8 mouse cellular contexts compared by ENCODE assay signal in the genomic region with DNA sequence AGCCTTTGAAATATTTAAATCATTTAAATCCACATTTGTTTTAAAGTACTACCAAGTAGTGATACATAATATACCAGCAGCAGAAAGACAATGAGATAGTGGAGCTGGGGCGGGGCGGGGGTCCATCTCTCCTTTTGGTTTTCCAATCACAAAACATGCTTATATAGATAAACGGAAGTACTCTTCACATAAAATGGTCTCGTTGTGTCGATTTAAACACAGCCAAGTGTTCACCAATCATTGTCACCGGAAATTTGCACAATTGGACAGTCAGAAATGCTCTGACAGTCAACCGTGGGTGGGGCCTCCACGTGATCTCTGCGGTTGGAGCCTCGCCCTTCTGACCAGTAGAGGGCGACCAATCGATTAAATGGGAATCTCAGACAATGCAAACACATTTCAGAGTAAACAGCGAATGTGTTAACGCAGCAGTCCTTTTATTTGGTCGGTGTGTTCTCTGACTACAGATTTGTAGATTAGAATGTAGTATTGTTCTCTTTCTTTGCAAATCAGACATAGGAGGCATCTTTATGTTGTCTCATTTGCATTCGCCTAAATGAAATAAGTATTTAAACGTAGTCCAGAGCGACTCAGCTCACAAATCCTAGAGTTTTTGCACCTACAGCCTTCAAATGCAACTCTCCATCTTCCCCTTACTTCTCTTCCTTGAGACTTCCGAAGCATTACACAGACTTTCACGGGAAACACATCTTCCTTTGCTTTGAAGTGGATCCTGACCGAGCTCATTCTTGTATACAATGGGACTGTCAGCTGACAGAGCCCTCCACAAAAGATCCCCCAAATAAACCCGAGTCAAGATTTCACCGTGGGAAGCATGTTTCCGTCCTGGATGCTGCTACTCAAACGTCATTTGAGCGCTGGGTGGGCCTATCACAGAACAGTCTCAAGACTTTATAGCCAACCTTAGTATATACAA. TPM values are rescaled to one million over a fixed set of nuclear protein-coding genes. Genes with fewer than 3 reads are reported as not detected.
DNase-seq lines count a peak whose midpoint lies in the region; ATAC-seq and TF ChIP-seq lines count a peak whose summit lies in the region.

No protein-coding gene starts in this region.

- H3K27ac ChIP-seq in forebrain, embryonic 12.5 days = peak overlapping the region; percentile 94
- H3K27ac ChIP-seq in heart, postnatal 0 days (ENCODE audit: low read depth) = peak overlapping the region; percentile 76
- peak overlapping the region; percentile 50 for H3K27ac ChIP-seq in liver, embryonic 16.5 days (ENCODE audit: low read length)
- peak overlapping the region; percentile 98 for H3K27ac ChIP-seq in neural tube, embryonic 13.5 days (replicated peaks)
- 0 out of 2 replicates have a peak overlapping the region, but pooled peaks have one; percentile 18 for H3K27ac ChIP-seq in testis, adult 2 months (ENCODE audit: control insufficient read depth, insufficient read depth, low read depth, low read length)

- H3K36me3 ChIP-seq in E14TG2a.4 (ENCODE audit: insufficient read depth, low read length) = no peaks in the 10 kb centered on the region
- H3K36me3 ChIP-seq in forebrain, embryonic 12.5 days (replicated peaks) = no peaks in the 10 kb centered on the region
- H3K36me3 ChIP-seq in heart, postnatal 0 days (replicated peaks; ENCODE audit: control insufficient read depth, insufficient read depth, low read length) = no peaks in the 10 kb centered on the region
- H3K36me3 ChIP-seq in liver, embryonic 16.5 days (ENCODE audit: control insufficient read depth, insufficient read depth) = no peaks in the 10 kb centered on the region
- no peaks in the 10 kb centered on the region for H3K36me3 ChIP-seq in neural tube, embryonic 13.5 days
- no peaks in the 10 kb centered on the region for H3K36me3 ChIP-seq in testis, adult 2 months (ENCODE audit: control insufficient read depth, insufficient read depth, low read length)

- H3K4me2 ChIP-seq in forebrain, embryonic 12.5 days = peak overlapping the region; percentile 66
- H3K4me2 ChIP-seq in heart, postnatal 0 days (ENCODE audit: low read depth, low read length) = peak overlapping the region; percentile 94
- H3K4me2 ChIP-seq in liver, embryonic 16.5 days (ENCODE audit: low read depth, low read length) = peak overlapping the region; percentile 79
- H3K4me2 ChIP-seq in neural tube, embryonic 13.5 days = peak overlapping the region; percentile 73

- TF ChIP-seq CTCF in E14TG2a.4 (conservative IDR thresholded peaks at IDR 0.05; ENCODE audit: low read length) = peak; percentile 64
- peak; percentile 83 for TF ChIP-seq CTCF in heart, postnatal 0 days (IDR thresholded peaks at IDR 0.05; ENCODE audit: low read depth)
- peak; percentile 54; the same call in 1 of the 2 replicates for TF ChIP-seq CTCF in testis, adult 2 months (IDR thresholded peaks at IDR 0.05; ENCODE audit: control insufficient read depth, insufficient read depth, insufficient replicate concordance, low read depth, low read length)

- peak; percentile 86 for ATAC-seq in forebrain, embryonic 12.5 days (ENCODE audit: low FRiP score)
- peak; percentile 86 for ATAC-seq in heart, postnatal 0 days (ENCODE audit: insufficient read depth, low read depth)
- peak; percentile 75 for ATAC-seq in liver, embryonic 16.5 days (ENCODE audit: low read depth)
- peak; percentile 88 for ATAC-seq in neural tube, embryonic 13.5 days (ENCODE audit: low read depth)

- no peaks in the 10 kb centered on the region for H3K9me3 ChIP-seq in E14TG2a.4 (ENCODE audit: low read length)
- no peaks in the 10 kb centered on the region for H3K9me3 ChIP-seq in forebrain, embryonic 12.5 days
- H3K9me3 ChIP-seq in heart, postnatal 0 days (replicated peaks; ENCODE audit: control insufficient read depth, low read length) = no peaks in the 10 kb centered on the region
- H3K9me3 ChIP-seq in liver, embryonic 16.5 days (replicated peaks; ENCODE audit: control insufficient read depth, low read length) = no peaks in the 10 kb centered on the region
- no peaks in the 10 kb centered on the region for H3K9me3 ChIP-seq in neural tube, embryonic 13.5 days

- TF ChIP-seq EP300 in heart, postnatal 0 days (IDR thresholded peaks at IDR 0.05; ENCODE audit: low read depth) = 0 out of 2 replicates have a peak, but pooled peaks have one; percentile 39

- peak overlapping the region; percentile 79 for H3K4me3 ChIP-seq in E14TG2a.4 (replicated peaks; ENCODE audit: low read length)
- peak overlapping the region; percentile 44 for H3K4me3 ChIP-seq in forebrain, embryonic 12.5 days (replicated peaks)
- peak overlapping the region; percentile 63 for H3K4me3 ChIP-seq in heart, postnatal 0 days (ENCODE audit: low read depth, low read length)
- peak overlapping the region; percentile 61 for H3K4me3 ChIP-seq in liver, embryonic 16.5 days (ENCODE audit: low read depth, low read length)
- H3K4me3 ChIP-seq in neural tube, embryonic 13.5 days = peak overlapping the region; percentile 40
- H3K4me3 ChIP-seq in testis, adult 2 months (ENCODE audit: control insufficient read depth, low read depth, low read length) = peak overlapping the region; percentile 75

- WGBS in forebrain, embryonic 12.5 days = 9% methylated on average over 26 of the region's 26 CpGs
- WGBS in heart, postnatal 0 days = 17% methylated on average over 26 of the region's 26 CpGs
- 16% methylated on average over 26 of the region's 26 CpGs for WGBS in liver, embryonic 16.5 days (ENCODE audit: insufficient replicate concordance)
- 9% methylated on average over 26 of the region's 26 CpGs for WGBS in neural tube, embryonic 13.5 days

- peak; percentile 70 for DNase-seq in c-Kit-positive CD71-positive TER-119-positive erythroid progenitor cells, embryonic 14.5 days (ENCODE audit: low spot score)
- peak; percentile 89 for DNase-seq in heart, postnatal 0 days (ENCODE audit: low spot score)
- DNase-seq in kidney, postnatal 4 days = peak; percentile 89 to 93

- peaks cover 35% of the 10 kb centered on the region for H3K27me3 ChIP-seq in E14TG2a.4 (ENCODE audit: insufficient read depth, low read length)
- peaks cover 25% of the 10 kb centered on the region for H3K27me3 ChIP-seq in forebrain, embryonic 12.5 days
- no peaks in the 10 kb centered on the region for H3K27me3 ChIP-seq in heart, postnatal 0 days (ENCODE audit: control insufficient read depth, insufficient read depth, low read length)
- H3K27me3 ChIP-seq in liver, embryonic 16.5 days (ENCODE audit: control insufficient read depth, insufficient read depth, low read depth, low read length) = no peaks in the 10 kb centered on the region; the same call in 1 of the 2 replicates
- no peaks in the 10 kb centered on the region for H3K27me3 ChIP-seq in neural tube, embryonic 13.5 days
- H3K27me3 ChIP-seq in testis, adult 2 months (ENCODE audit: control insufficient read depth, insufficient read depth, low read length) = no peaks in the 10 kb centered on the region

- TF ChIP-seq POLR2A in testis, adult 2 months (IDR thresholded peaks at IDR 0.05; ENCODE audit: control insufficient read depth, low read depth, low read length) = no peak

- peaks cover 31% of the 10 kb centered on the region for H3K4me1 ChIP-seq in E14TG2a.4 (replicated peaks; ENCODE audit: low read depth, low read length)
- peaks cover 25% of the 10 kb centered on the region for H3K4me1 ChIP-seq in forebrain, embryonic 12.5 days
- 0 out of 2 replicates have a peak, but pooled peaks cover 3% of the 10 kb centered on the region for H3K4me1 ChIP-seq in heart, postnatal 0 days (ENCODE audit: control insufficient read depth, insufficient read depth)
- H3K4me1 ChIP-seq in liver, embryonic 16.5 days (ENCODE audit: control insufficient read depth, low read depth, low read length) = peaks cover 18% of the 10 kb centered on the region
- peaks cover 43% of the 10 kb centered on the region for H3K4me1 ChIP-seq in neural tube, embryonic 13.5 days (replicated peaks)
- H3K4me1 ChIP-seq in testis, adult 2 months (ENCODE audit: control insufficient read depth, insufficient read depth, low read length) = no peaks in the 10 kb centered on the region; the same call in none of the 2 replicates

- peak overlapping the region; percentile 50 for H3K9ac ChIP-seq in forebrain, embryonic 12.5 days
- peak overlapping the region; percentile 43; the same call in 1 of the 2 replicates for H3K9ac ChIP-seq in heart, postnatal 0 days (replicated peaks; ENCODE audit: low read depth, low read length)
- peak overlapping the region; percentile 31; the same call in 1 of the 2 replicates for H3K9ac ChIP-seq in liver, embryonic 16.5 days (ENCODE audit: low read depth, low read length)
- peak overlapping the region; percentile 72 for H3K9ac ChIP-seq in neural tube, embryonic 13.5 days

RNA-seq across cellular contexts. Expression of a gene that starts 8.3 kb away (rescaled TPM):
- 0.19 and 0.32 TPM in 2 replicates for polyA plus RNA-seq in forebrain, embryonic 12.5 days (2016; fragmentation: Nextera tagmentation; extraction: Ambion mirVana)
- total RNA-seq in heart, postnatal 0 days (2014; rRNA removed; ENCODE audit: low replicate concordance) = not detected in 2 replicates
- polyA plus RNA-seq in heart, postnatal 0 days (2015; fragmentation: Nextera tagmentation; extraction: Ambion mirVana) = not detected in 2 replicates
- polyA plus RNA-seq in liver, embryonic 16.5 days (2015; fragmentation: Nextera tagmentation; extraction: Ambion mirVana) = not detected in 2 replicates
- polyA plus RNA-seq in neural tube, embryonic 13.5 days (2015; fragmentation: Nextera tagmentation; extraction: Ambion mirVana) = 0.65 and 0.81 TPM in 2 replicates
- polyA plus RNA-seq in testis, adult 2 months (2012; rRNA removed) = not detected in 2 replicates

RNA-seq across cellular contexts. Expression of a gene that starts 38.1 kb away (rescaled TPM):
- 19.2 and 19.7 TPM in 2 replicates for polyA plus RNA-seq in forebrain, embryonic 12.5 days (2016; fragmentation: Nextera tagmentation; extraction: Ambion mirVana)
- total RNA-seq in heart, postnatal 0 days (2014; rRNA removed; ENCODE audit: low replicate concordance) = 1.7 and 2.0 TPM in 2 replicates
- polyA plus RNA-seq in heart, postnatal 0 days (2015; fragmentation: Nextera tagmentation; extraction: Ambion mirVana) = 1.6 and 1.9 TPM in 2 replicates
- polyA plus RNA-seq in liver, embryonic 16.5 days (2015; fragmentation: Nextera tagmentation; extraction: Ambion mirVana) = 4.0 and 4.6 TPM in 2 replicates
- 7.8 and 11.3 TPM in 2 replicates for polyA plus RNA-seq in neural tube, embryonic 13.5 days (2015; fragmentation: Nextera tagmentation; extraction: Ambion mirVana)
- 5.5 and 6.4 TPM in 2 replicates for polyA plus RNA-seq in testis, adult 2 months (2012; rRNA removed)

RNA-seq across cellular contexts. Expression of a gene that starts 38.2 kb away (rescaled TPM):
- 18.7 and 20.4 TPM in 2 replicates for polyA plus RNA-seq in forebrain, embryonic 12.5 days (2016; fragmentation: Nextera tagmentation; extraction: Ambion mirVana)
- 0.35 and 5.2 TPM in 2 replicates for total RNA-seq in heart, postnatal 0 days (2014; rRNA removed; ENCODE audit: low replicate concordance)
- 14.8 and 15.1 TPM in 2 replicates for polyA plus RNA-seq in heart, postnatal 0 days (2015; fragmentation: Nextera tagmentation; extraction: Ambion mirVana)
- 0.58 TPM in 2 replicates for polyA plus RNA-seq in liver, embryonic 16.5 days (2015; fragmentation: Nextera tagmentation; extraction: Ambion mirVana)
- 30.2 and 37.0 TPM in 2 replicates for polyA plus RNA-seq in neural tube, embryonic 13.5 days (2015; fragmentation: Nextera tagmentation; extraction: Ambion mirVana)
- polyA plus RNA-seq in testis, adult 2 months (2012; rRNA removed) = 1,082 and 1,286 TPM in 2 replicates

Comparison
In these comparisons a context has a peak if more than half of its experiments do, and no peak if none do; other contexts are left out.
1. Peak in every context shown above with its lines: DNase-seq, ATAC-seq, H3K4me3 ChIP-seq and H3K27ac ChIP-seq.
2. H3K27ac ChIP-seq: peak in every context shown above with its lines; median percentile 98 in neural tube, embryonic 13.5 days; 94 in forebrain, embryonic 12.5 days; 76 in heart, postnatal 0 days; 50 in liver, embryonic 16.5 days; 18 in testis, adult 2 months.
3. RNA of a gene that starts 38.2 kb away (polyA plus RNA-seq): 1,082 to 1,286 TPM in testis, adult 2 months; 30.2 to 37.0 TPM in neural tube, embryonic 13.5 days, 18.7 to 20.4 TPM in forebrain, embryonic 12.5 days, 14.8 to 15.1 TPM in heart, postnatal 0 days and 0.58 TPM in liver, embryonic 16.5 days; every median in the first group is over 10 times any median in the second.